Mouse (Mus musculus): ENCODE measurements around the gene Tmc7.
A peak's percentile ranks its signal among the peaks of the same experiment; 100 is the strongest.

The Tmc7 gene

DNA sequence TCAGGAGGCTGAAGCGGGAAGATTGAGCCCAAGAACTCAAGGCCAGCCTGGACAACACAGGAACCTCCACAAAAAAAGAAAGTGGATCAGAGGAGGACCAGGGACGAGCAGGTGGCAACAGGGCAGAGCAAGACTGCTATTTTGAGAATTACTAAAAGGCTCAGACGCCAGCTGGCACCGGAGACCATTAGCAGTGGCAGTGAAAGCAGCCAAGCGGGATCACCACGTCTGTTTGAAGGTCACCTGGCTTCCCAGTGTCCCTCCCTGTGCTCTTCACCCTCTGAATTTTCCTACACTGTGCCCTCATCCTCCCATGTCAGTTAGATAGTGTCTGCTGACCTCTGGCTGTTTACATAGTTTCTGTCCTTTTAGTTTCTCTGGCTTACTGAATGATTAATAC lies 1.3 kb upstream of the Tmc7 start:
- no peak for DNase-seq (ENCODE audit: extremely low spot score)

DNA sequence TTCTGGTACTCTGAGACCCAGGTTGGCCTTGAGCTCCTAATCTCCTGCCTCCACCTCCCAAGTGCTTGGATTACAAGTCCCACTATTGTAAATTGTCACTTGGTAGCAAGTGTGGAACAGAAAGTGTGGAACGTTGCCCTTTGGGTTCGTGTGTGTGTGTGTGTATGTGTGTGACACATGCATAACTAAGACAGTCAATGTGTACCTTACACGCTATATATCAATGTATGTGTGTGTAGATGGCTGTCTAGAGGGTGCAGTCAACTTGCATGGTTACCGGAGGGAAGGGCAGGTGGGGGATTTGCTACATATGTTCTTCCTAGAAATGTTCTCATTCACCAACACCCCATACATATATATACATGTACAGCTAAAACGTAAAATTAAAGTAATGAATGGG lies 390 bp upstream of the Tmc7 start:
- no peak for DNase-seq (ENCODE audit: extremely low spot score)

DNA sequence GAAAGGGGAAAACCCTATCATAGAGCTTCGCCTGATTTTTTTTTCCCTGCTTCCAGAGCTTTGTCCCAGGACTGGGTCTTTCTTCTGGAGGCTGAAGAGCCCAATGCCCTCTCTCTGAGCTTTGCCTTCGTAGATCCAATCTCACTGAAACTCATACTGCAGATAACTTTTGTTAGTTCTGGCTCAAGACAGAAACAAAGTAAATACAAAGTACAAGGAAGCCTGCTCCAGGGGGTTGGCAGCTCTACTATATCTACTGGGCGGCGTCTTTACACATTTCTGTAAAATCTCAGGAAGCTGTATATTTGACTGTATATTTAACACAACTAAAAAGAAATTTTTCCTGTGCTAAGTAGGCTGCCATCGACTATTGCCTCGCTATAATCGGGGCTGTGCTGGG lies 715 bp downstream of the Tmc7 start:
- DNase-seq (ENCODE audit: extremely low spot score), result no peak

- DNase-seq (ENCODE audit: extremely low spot score), result no peak
Observed at GRCm38 (mm10) chr7:118579938-118580337, 4.6 kb downstream of the Tmc7 start.

GRCm38 (mm10) chr7:118578269-118578668 lies 6.3 kb downstream of the Tmc7 start:
- no peak for DNase-seq (ENCODE audit: extremely low spot score)

GRCm38 (mm10) chr7:118572039-118572438 lies 12.5 kb downstream of the Tmc7 start:
- DNase-seq (ENCODE audit: extremely low spot score), result no peak

GRCm38 (mm10) chr7:118571350-118571749 lies 13.2 kb downstream of the Tmc7 start:
- DNase-seq (ENCODE audit: extremely low spot score), result no peak

DNA sequence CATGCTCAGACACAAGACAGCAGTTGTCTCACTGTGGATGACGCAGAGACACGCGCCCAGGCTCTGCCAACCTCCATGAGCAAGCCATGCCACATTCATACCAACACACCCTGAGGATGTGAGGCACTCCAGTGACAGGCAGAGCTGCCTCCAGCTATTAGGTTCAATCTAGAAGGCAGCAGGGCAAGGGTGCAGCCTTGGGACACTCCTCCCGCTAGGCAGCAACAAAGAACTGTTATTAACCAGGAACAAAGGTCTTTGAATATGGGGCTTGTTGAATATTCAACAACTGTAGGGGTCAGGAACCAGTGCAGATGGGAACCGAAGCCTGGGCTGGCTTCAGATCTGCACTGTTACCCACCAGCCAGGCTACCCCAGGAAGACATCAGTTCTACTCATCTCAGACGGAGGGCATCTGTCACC lies 15.4 kb downstream of the Tmc7 start:
- no peak for DNase-seq (ENCODE audit: extremely low spot score)

GRCm38 (mm10) chr7:118554290-118554689 lies 30.2 kb downstream of the Tmc7 start:
- DNase-seq (ENCODE audit: extremely low spot score), result no peak

- DNase-seq (ENCODE audit: extremely low spot score), result no peak
Observed at GRCm38 (mm10) chr7:118553881-118554280, 30.7 kb downstream of the Tmc7 start.

- DNase-seq (ENCODE audit: extremely low spot score), result no peak
Observed at GRCm38 (mm10) chr7:118547451-118547850, 37.1 kb downstream of the Tmc7 start.

DNA sequence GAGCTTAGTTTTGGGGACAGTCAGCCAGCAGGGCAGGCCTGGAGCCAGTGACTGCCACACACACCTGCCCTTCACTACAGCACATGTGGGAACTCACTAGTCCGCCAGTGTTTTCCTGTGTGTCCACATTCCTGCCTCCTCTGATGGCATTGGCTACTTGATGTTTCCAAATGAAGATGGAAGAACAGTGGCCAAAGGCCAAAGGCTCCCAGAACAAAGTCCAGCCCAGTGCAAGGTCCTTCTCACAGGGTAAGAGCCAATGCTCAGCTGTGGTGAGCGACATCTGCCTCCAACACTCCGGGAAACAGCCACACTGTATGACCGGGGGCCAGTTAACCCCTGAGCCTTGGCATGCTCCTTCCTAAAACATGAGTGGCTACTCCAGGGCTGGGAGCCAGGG lies 40.4 kb downstream of the Tmc7 start:
- no peak for DNase-seq (ENCODE audit: extremely low spot score)

DNA sequence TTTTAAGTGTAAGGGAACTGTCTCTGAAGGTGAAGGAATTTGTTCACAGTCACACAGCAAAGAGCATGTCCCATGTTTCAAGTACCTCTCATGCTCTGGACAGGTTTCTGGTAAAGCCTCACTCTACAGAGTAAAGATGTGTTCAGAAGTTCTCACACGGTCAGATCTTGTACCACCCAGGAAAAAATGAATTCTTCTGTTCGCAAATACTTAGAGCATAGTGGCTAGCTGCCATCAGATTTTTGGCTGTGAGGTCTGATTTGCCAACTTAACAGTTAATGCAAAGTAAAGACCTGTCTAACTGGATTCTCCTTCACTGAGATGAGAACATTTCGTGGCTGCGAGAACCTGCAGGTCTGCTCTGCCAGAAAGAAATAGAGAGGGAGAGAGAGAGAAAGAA lies 49.5 kb downstream of the Tmc7 start:
- DNase-seq (ENCODE audit: extremely low spot score), result no peak

DNA sequence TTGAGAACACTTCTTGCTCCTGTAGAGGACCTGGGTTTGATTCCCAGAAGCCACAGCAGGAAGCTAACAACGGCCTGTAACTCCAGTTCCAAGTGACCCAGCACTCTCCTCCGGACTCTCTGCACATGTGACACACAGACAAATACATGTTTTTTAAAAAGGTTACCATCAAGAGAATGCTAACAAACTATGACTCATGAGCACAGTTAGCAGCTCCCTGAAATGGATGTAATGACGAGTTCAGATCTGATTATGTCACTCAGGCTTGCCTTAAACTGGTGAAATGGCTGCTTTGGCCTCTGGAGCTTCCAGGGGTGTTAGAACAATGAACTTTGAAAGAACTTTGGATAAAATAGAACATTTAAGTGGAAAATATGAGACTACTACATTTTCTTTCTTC lies 50.2 kb downstream of the Tmc7 start:
- DNase-seq (ENCODE audit: extremely low spot score), result no peak

- DNase-seq (ENCODE audit: extremely low spot score), result peak; percentile 99
Observed at GRCm38 (mm10) chr7:118533178-118533578, 51.4 kb downstream of the Tmc7 start, which contains the start of gene Coq7. Coq7 (minus strand) TSS chr7:118533356.

DNA sequence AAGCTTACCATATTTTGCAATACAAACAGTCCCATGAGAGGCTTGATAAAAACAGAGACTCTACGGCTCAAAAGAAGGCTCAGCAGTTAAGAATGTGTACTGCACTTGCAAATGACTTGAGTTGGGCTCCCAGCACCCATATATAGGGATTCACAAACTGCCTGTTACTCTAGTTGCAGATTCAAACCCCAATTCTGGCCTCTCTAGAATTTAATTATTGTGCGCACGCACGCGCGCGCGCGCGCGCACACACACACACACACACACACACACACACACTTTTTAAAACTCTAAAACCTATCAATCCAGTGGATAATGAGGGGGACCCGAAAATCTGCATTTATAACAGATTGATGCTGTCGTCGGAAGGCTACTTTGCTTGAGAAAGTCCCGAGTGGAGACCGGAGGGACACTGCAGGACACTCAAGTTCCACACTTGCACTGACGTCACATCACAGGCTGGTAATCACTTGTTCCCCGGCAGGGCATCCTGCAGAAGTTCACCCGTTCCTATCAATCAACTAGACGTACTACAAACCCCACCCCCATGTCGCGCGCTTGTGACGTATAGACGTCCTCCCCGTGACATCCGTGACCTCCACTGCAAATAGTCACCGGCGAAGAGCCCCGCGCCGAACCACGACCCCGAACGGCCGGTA lies 51.9 kb downstream of the Tmc7 start:
- DNase-seq (ENCODE audit: extremely low spot score), result peak; percentile 98

GRCm38 (mm10) chr7:118526967-118527366 lies 57.6 kb downstream of the Tmc7 start:
- DNase-seq (ENCODE audit: extremely low spot score), result no peak

GRCm38 (mm10) chr7:118522077-118522476 lies 62.5 kb downstream of the Tmc7 start:
- no peak for DNase-seq (ENCODE audit: extremely low spot score)

- no peak for DNase-seq (ENCODE audit: extremely low spot score)
Observed at GRCm38 (mm10) chr7:118519661-118520060, 64.9 kb downstream of the Tmc7 start.

DNA sequence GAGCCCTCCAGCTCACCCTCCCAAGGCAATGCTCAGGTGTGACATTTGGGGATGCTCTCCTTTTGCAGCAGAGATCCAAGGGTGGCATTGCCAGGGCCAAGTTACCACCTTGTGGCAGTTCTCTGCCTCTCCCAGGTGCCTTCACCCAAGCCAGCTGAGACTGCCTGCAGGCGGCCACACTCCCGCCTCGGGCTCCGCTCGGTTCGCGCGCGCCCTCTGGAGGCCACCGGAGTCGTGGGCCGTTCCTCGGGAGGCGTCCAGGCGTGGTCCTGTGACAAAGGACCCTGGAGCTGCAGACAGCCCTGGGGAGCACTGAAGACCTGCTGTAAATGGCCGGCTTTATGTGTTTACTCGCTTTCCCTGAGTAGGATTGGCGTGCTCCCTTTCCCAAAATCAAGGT lies 65.8 kb downstream of the Tmc7 start:
- DNase-seq (ENCODE audit: extremely low spot score), result peak; percentile 82

DNA sequence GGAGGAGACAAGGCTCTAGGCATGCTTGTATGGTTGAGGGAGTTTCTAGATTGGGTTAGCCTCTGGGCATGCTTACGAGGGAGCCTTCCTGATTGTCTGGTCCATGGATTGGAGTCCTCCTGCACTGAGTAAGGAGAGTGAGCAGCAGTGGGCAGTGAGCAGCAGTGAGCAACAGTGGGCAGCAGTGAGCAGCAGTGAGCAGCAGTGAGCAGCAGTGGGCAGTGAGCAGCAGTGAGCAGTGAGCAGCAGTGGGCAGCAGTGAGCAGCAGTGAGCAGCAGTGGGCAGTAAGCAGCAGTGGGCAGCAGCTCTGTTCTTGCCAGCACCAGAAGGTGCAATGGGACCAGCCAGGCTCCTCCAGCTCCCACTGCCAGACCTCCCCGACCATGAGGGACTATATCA lies 66.7 kb downstream of the Tmc7 start:
- peak; percentile 19 for DNase-seq (ENCODE audit: extremely low spot score)

- no peak for DNase-seq (ENCODE audit: extremely low spot score)
Observed at GRCm38 (mm10) chr7:118508556-118508955, 76.0 kb downstream of the Tmc7 start.

GRCm38 (mm10) chr7:118503844-118504243 lies 80.7 kb downstream of the Tmc7 start:
- DNase-seq (ENCODE audit: extremely low spot score), result no peak

GRCm38 (mm10) chr7:118502333-118502732 lies 82.2 kb downstream of the Tmc7 start:
- DNase-seq (ENCODE audit: extremely low spot score), result no peak

Measured in embryo, embryonic 9.5 days (tissue).